Mouse (Mus musculus) lung, postnatal 0 days (tissue): Measurements from ENCODE around the gene Arhgap28.

Experiments
- CTCF ChIP-seq: IDR thresholded peaks from 2 replicates; pipeline ENCODE4 v1.5.1; 2016; ENCODE audit warnings: antibody characterized with exemption, mild to moderate bottlenecking
- EP300 ChIP-seq: IDR thresholded peaks from 2 replicates; pipeline ENCODE4 v1.6.1; 2016; ENCODE audit warnings: antibody characterized with exemption, mild to moderate bottlenecking, control low read depth

DNA sequence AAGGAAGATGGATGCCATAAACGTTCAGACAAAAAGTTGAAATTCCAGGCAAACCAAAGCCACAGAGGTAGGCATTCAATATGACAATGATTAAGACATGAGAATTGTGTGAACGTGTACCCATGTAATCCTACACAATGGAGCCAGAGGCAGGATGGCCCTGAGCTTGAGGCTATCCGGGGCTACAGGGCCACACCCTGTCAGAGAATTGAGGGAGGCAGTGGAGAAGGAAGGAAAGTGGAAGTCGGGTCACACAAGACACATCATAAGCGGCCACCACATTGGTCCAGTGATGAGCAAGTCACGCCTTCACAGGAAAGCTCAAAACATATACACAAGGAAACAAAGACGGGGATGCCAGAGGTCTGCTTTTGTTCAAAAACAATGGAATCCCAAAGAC, 84.0 kb downstream of the Arhgap28 start:
- TF ChIP-seq CTCF, result no peak
- no peak for TF ChIP-seq EP300
